Mouse (Mus musculus): ENCODE measurements around the gene Olfr768. TPM values are rescaled to one million over a fixed set of nuclear protein-coding genes. Genes with fewer than 3 reads are reported as not detected.

Gene Olfr768
- polyA plus RNA-seq, 1 experiment from 2014 or later = not detected

Other genes with a start within 250 kb of the Olfr768 start
- gene Gdf11, start 207.7 kb downstream of the Olfr768 start, polyA plus RNA-seq (2014; fragmentation: Nextera tagmentation; extraction: Ambion mirVana) = 10.5 and 11.7 TPM in 2 replicates
- gene Cd63, start 198.4 kb downstream of the Olfr768 start, polyA plus RNA-seq (2014; fragmentation: Nextera tagmentation; extraction: Ambion mirVana) = 144 and 151 TPM in 2 replicates
- 12.3 and 12.6 TPM in 2 replicates for gene Rdh5, start 176.5 kb downstream of the Olfr768 start, polyA plus RNA-seq (2014; fragmentation: Nextera tagmentation; extraction: Ambion mirVana)
- 191 and 202 TPM in 2 replicates for gene Bloc1s1, start 175.3 kb downstream of the Olfr768 start, polyA plus RNA-seq (2014; fragmentation: Nextera tagmentation; extraction: Ambion mirVana)
- gene Itga7, start 165.6 kb downstream of the Olfr768 start, polyA plus RNA-seq (2014; fragmentation: Nextera tagmentation; extraction: Ambion mirVana) = 0.65 and 0.69 TPM in 2 replicates
- not detected in 2 replicates for gene Mettl7b, start 138.4 kb downstream of the Olfr768 start, polyA plus RNA-seq (2014; fragmentation: Nextera tagmentation; extraction: Ambion mirVana)
- not detected in 2 replicates for gene Olfr9, start 109.9 kb downstream of the Olfr768 start, polyA plus RNA-seq (2014; fragmentation: Nextera tagmentation; extraction: Ambion mirVana)
- not detected in 2 replicates for gene Olfr763, start 88.6 kb downstream of the Olfr768 start, polyA plus RNA-seq (2014; fragmentation: Nextera tagmentation; extraction: Ambion mirVana)
- gene Olfr764-ps1, start 59.5 kb downstream of the Olfr768 start, polyA plus RNA-seq (2014; fragmentation: Nextera tagmentation; extraction: Ambion mirVana) = not detected in 2 replicates
- not detected in 2 replicates for gene Olfr765, start 49.4 kb downstream of the Olfr768 start, polyA plus RNA-seq (2014; fragmentation: Nextera tagmentation; extraction: Ambion mirVana)
- not detected in 2 replicates for gene Olfr766-ps1, start 30.4 kb downstream of the Olfr768 start, polyA plus RNA-seq (2014; fragmentation: Nextera tagmentation; extraction: Ambion mirVana)
- gene Olfr767, start 16.5 kb downstream of the Olfr768 start, polyA plus RNA-seq (2014; fragmentation: Nextera tagmentation; extraction: Ambion mirVana) = not detected in 2 replicates
- not detected in 2 replicates for gene Olfr769, start 18.5 kb upstream of the Olfr768 start, polyA plus RNA-seq (2014; fragmentation: Nextera tagmentation; extraction: Ambion mirVana)
- not detected in 2 replicates for gene Olfr770, start 39.6 kb upstream of the Olfr768 start, polyA plus RNA-seq (2014; fragmentation: Nextera tagmentation; extraction: Ambion mirVana)
- not detected in 2 replicates for gene Olfr771, start 65.4 kb upstream of the Olfr768 start, polyA plus RNA-seq (2014; fragmentation: Nextera tagmentation; extraction: Ambion mirVana)
- gene Olfr772, start 78.5 kb upstream of the Olfr768 start, polyA plus RNA-seq (2014; fragmentation: Nextera tagmentation; extraction: Ambion mirVana) = not detected in 2 replicates
- gene Olfr773, start 88.0 kb upstream of the Olfr768 start, polyA plus RNA-seq (2014; fragmentation: Nextera tagmentation; extraction: Ambion mirVana) = not detected in 2 replicates
- not detected in 2 replicates for gene Olfr774, start 136.8 kb upstream of the Olfr768 start, polyA plus RNA-seq (2014; fragmentation: Nextera tagmentation; extraction: Ambion mirVana)
- gene Olfr775, start 149.0 kb upstream of the Olfr768 start, polyA plus RNA-seq (2014; fragmentation: Nextera tagmentation; extraction: Ambion mirVana) = not detected in 2 replicates
- not detected in 2 replicates for gene Olfr776, start 159.8 kb upstream of the Olfr768 start, polyA plus RNA-seq (2014; fragmentation: Nextera tagmentation; extraction: Ambion mirVana)
- not detected in 2 replicates for gene Olfr777, start 172.1 kb upstream of the Olfr768 start, polyA plus RNA-seq (2014; fragmentation: Nextera tagmentation; extraction: Ambion mirVana)
- not detected in 2 replicates for gene Olfr780, start 218.7 kb upstream of the Olfr768 start, polyA plus RNA-seq (2014; fragmentation: Nextera tagmentation; extraction: Ambion mirVana)
- not detected in 2 replicates for gene Olfr781, start 229.5 kb upstream of the Olfr768 start, polyA plus RNA-seq (2014; fragmentation: Nextera tagmentation; extraction: Ambion mirVana)
- gene Olfr782, start 249.5 kb upstream of the Olfr768 start, polyA plus RNA-seq (2014; fragmentation: Nextera tagmentation; extraction: Ambion mirVana) = not detected in 2 replicates

Data from forebrain, embryonic 11.5 days (tissue).